Mouse (Mus musculus): ENCODE measurements around the gene Zbtb39.
"Not testable (repeated sequence)": the region's sequence is repeated elsewhere in the genome, so short reads cannot be mapped to it uniquely, and the experiment has no call there.

The Zbtb39 gene

DNA sequence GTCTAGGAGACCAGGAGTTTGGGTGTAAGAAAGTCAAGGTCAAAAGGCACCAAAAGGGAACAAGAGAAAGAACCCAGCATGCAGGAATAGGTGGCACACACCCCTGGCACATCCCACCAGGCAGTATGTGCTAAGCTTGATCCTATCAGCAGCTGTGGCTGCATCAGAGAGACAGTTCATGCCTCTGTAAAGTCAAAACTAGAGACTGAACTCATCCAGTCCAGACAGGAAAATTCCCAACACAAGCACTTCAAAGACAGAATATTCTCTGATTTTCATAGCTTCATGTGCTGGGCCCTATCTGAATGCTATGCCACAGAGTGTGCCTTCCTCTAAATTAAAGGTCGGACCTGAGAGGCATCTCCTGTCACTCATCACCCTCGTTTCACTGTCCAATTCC is 1.8 kb upstream of the Zbtb39 start:
- no peak for DNase-seq (ENCODE audit: low spot score)

- DNase-seq (ENCODE audit: low spot score) = peak; percentile 10
Observed at GRCm38 (mm10) chr10:127738151-127738882, 1.0 kb upstream of the Zbtb39 start.

DNA sequence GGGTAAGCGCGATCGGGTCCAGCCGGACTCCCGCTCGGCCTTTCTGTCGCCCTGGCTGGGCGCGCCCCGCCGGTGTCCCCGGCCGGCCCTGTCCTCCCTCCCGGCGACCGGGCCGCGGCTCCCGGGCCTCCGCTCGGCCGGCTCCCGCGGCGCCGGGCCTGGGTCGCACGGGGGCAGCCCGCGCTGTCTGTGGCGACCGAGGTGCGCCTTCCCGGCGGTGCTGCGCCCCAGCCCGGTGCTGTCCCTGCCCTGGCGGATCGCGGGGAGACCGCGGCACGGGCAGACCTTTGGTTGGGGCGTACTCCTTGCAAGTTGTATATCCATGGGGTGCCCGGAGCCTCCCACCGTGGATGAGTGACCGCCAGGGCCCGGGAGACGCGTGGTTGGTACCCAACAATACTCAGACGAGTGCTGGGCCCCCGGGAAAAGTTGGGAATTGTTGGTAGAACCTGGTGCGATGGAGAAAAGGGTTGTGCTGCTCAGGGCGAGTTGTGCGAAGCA is 373 bp downstream of the Zbtb39 start:
- peak; percentile 20 for DNase-seq (ENCODE audit: low spot score)

GRCm38 (mm10) chr10:127744661-127745060 is 5.3 kb downstream of the Zbtb39 start:
- DNase-seq (ENCODE audit: low spot score) = no peak

DNA sequence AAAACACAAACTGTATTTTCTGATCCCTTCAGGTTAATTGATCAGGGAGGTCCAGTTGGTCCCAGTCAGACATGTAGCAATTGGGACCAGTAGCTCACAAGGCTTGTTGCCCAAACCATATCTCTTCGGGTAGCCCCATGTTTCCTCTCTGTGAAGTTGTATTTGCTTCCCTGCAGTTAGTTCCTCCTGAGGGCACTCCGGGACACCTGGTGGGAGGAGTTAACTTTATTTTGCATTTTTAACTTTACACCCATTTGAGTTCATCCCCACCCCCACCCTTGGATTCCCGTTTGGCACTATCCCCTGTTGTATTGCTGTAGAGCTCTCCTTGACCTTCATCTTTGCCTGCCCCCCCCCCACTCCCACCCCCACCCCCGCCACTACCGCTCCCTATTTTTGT is 6.5 kb downstream of the Zbtb39 start:
- DNase-seq (ENCODE audit: low spot score) = no peak

- DNase-seq (ENCODE audit: low spot score) = no peak
Observed at GRCm38 (mm10) chr10:127747254-127747653, 7.9 kb downstream of the Zbtb39 start.

- no peak for DNase-seq (ENCODE audit: low spot score)
Observed at GRCm38 (mm10) chr10:127748847-127749612, 9.7 kb downstream of the Zbtb39 start.

- DNase-seq (ENCODE audit: low spot score) = no peak
Observed at GRCm38 (mm10) chr10:127750136-127750777, 10.9 kb downstream of the Zbtb39 start.

- no peak for DNase-seq (ENCODE audit: low spot score)
Observed at GRCm38 (mm10) chr10:127751548-127751947, 12.2 kb downstream of the Zbtb39 start, which contains the start of gene Gpr182. Gene Gpr182 (minus strand): TSS chr10:127751732.

DNA sequence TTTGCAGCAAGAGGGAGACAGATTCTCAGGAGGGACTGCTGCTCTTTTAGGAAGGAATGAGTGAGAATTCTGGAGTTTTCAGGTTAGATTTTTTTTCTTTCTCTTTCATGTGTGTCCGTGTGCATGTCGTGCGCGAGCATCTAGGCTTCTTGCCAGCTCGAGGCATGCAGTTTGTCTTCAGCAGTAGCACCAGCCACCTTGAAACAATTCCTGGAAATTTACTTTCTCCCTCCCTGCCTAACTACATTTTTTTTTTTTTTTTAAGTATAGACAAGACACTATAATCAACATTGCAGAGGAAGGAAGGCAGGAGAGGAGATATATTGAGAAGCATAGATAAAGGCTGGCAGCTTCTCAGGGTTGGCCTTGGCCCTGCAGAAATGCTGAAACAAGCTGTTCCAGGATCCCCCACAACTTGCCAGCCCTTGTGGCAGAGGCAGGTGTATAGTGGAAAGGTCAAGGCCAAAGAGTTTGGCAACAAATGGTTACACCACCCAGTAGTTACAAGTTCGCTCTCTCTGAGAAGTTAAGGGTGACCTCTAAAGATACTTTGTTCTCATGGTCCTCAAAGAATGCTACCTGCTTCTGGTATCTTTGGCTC is 15.3 kb downstream of the Zbtb39 start:
- DNase-seq (ENCODE audit: low spot score) = no peak

DNA sequence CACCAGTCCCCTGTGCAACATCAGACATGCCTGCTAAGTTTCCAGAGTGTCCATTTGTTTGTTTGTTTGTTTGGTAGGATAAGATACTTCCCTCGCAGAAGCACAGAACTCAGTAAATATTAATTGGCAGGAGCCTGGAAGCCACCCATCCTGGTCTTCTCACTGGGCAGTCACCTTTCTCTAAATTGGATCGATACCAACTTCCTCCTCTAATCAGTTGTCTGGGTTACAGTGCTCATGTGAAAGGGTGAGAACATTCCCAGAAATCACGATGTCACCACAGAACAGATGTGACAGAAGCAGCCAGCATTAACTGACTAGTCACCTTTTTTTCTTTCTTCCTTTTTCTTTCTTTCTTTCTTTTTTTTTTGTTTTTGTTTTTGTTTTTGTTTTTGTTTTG is 15.9 kb downstream of the Zbtb39 start:
- no peak for DNase-seq (ENCODE audit: low spot score)

DNA sequence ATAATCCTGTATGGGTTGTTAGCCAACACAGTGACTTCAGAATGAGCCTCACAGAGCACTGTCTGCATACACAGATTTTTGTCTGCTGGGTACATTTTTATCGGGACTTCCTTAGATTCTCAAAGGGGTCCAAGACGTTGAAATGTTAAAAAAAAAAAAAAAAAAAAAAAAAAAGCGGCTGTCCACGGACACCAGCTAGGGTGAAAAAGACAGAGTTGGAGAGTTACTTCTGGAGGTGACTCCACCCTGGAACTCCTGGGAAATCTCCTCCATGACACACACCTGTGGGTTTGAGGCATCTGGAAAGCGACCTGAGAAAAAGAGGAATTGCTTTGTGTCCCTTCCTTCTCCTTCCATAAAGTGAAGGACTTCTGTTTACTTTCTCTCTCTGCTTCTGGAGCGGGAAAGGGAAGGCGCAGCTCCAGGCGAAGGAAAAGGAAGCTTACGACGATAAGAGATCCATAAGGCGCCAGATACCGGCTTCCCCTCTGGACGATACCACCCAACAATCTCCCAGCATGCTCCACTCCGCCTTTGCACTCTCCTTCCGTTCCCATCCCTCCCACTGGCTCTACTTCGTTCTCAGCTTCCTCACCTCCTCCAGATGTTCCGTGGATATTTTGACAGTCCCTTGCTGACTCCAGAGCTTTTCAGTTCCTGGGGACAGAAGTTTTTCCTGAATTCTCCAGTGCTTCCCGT is 16.6 kb downstream of the Zbtb39 start:
- DNase-seq (ENCODE audit: low spot score) = no peak

GRCm38 (mm10) chr10:127759181-127760110 is 20.1 kb downstream of the Zbtb39 start, which contains the start of the genes Rdh1 and Rdh16f1:
Gene Rdh1 (plus strand): TSS chr10:127759721.
Gene Rdh16f1 (plus strand): TSS chr10:127759787.
- no peak for DNase-seq (ENCODE audit: low spot score)

DNA sequence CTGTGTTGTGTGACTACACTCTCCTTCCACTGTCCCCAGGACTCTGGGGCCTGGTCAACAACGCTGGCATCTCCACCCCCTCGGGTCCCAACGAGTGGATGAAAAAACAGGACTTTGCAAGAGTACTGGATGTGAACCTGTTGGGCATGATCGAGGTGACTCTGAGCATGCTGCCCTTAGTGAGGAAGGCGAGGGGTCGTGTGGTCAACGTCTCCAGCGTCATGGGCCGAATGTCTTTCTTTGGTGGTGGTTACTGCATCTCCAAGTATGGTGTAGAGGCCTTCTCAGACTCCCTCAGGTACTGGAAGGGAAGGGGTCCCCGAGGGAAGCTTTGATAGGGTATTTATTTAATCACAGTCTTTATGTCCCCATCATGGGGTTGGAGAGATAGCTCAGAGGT is 23.6 kb downstream of the Zbtb39 start:
- not testable (repeated sequence) for DNase-seq (ENCODE audit: low spot score)

- no peak for DNase-seq (ENCODE audit: low spot score)
Observed at GRCm38 (mm10) chr10:127763914-127764680, 24.8 kb downstream of the Zbtb39 start.

DNA sequence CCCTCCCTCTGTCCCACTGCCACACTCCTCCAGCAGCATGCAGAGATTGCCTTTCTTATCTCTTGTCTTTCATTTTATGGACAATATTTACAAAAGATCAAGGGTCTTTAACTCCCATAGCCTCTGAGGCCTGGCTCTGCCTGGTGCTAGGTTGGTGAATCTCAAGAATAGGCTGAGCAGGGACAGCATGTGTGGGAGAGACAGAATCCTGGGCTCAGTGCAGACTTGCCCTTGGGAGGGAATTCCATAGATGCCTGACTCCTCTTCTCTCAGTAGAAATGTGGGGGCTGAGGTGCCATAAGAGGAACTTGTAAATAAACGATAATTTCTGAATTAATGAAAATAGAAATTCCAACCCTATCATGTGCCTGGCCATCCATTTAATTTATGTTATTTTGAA is 27.2 kb downstream of the Zbtb39 start:
- no peak for DNase-seq (ENCODE audit: low spot score)

DNA sequence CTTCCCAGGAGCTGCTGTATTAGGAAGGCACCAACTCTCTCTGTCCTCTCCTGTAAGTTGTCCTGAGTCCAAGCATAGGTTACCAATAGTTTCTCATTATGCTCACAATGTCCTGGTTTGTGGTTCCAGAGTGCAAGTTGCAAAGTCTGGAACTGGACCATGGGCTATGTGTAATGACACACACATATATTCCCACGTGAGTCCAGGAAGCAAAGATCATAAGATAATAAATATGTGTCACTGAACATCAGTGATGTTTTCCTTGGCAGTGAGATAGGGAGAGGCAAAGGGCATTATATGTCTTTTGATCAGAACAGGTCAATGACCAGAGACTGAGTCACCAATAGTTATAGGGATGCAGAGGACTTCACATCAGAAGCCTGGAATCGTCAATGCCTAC is 36.7 kb downstream of the Zbtb39 start, which contains the start of gene Rdh9:
TSS of gene Rdh9 (plus strand) at position 376 of the 400 bp plus-strand sequence.
- no peak for DNase-seq (ENCODE audit: low spot score)

DNA sequence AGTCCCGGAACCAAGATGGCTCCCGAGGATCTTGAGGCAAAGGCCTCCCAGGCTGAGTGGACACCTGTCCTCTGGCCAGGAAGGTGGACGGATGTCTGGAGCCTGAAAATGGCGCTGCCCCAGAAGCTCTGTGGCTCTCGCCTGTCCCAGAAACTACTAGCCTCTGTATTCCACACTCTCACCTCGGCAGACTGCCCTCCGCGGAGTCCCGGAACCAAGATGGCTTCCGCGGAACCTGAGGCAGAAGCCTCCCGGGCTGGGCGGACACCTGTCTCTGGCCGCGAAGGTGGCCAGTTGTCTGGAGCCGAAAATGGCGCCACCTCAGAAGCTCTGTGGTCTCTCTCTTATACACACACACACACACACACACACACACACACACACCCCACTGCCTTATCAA is 43.0 kb downstream of the Zbtb39 start:
- DNase-seq (ENCODE audit: low spot score) = not testable (repeated sequence)

GRCm38 (mm10) chr10:127785411-127785810 is 46.1 kb downstream of the Zbtb39 start:
- DNase-seq (ENCODE audit: low spot score) = not testable (repeated sequence)

All from MN1 (cell line).